Mouse (Mus musculus): Measurements from ENCODE around the gene Ambra1. TPM values are rescaled to one million over a fixed set of nuclear protein-coding genes. Genes with fewer than 3 reads are reported as not detected.

Gene Ambra1
- polyA plus RNA-seq, 1 experiment from 2014 or later, result 18.1 TPM

GRCm38 (mm10) chr2:91832227-91832626, 102.3 kb downstream of the Ambra1 start:
- no peaks in the 10 kb centered on the region for H3K27me3 ChIP-seq (ENCODE audit: control insufficient read depth, insufficient read depth, low read length)
- no peak overlapping the region for H3K27ac ChIP-seq (ENCODE audit: low read length)
- no peak overlapping the region for H3K9ac ChIP-seq (replicated peaks; ENCODE audit: low read depth, low read length)
- no peak overlapping the region for H3K4me2 ChIP-seq (replicated peaks; ENCODE audit: low read depth, low read length)
- 0 out of 2 replicates have a peak, but pooled peaks have one; percentile 61 for ATAC-seq (ENCODE audit: insufficient number of reproducible peaks, insufficient read depth, low FRiP score, low read depth)
- H3K36me3 ChIP-seq (ENCODE audit: control insufficient read depth, insufficient read depth, low read length), result no peaks in the 10 kb centered on the region; the same call in 1 of the 2 replicates
- no peak overlapping the region for H3K4me3 ChIP-seq (ENCODE audit: low read depth, low read length)
- H3K4me1 ChIP-seq (ENCODE audit: control insufficient read depth, insufficient read depth, low read length), result no peaks in the 10 kb centered on the region
- H3K9me3 ChIP-seq (ENCODE audit: control insufficient read depth, low read depth, low read length), result no peaks in the 10 kb centered on the region

GRCm38 (mm10) chr2:91834272-91834671, 104.3 kb downstream of the Ambra1 start:
- H3K27ac ChIP-seq (ENCODE audit: low read length), result no peak overlapping the region
- H3K36me3 ChIP-seq (ENCODE audit: control insufficient read depth, insufficient read depth, low read length), result no peaks in the 10 kb centered on the region
- 47% methylated on average over 1 of the region's 1 CpGs for WGBS

GRCm38 (mm10) chr2:91835031-91835430, 105.1 kb downstream of the Ambra1 start:
- Histone ChIP-seq H3K4me3 (ENCODE audit: low read depth, low read length) (no peak overlapping the region), H3K4me2 (replicated peaks; ENCODE audit: low read depth, low read length) (no peak overlapping the region), H3K9ac (replicated peaks; ENCODE audit: low read depth, low read length) (no peak overlapping the region), H3K9me3 (ENCODE audit: control insufficient read depth, low read depth, low read length) (no peaks in the 10 kb centered on the region), H3K27ac (ENCODE audit: low read length) (no peak overlapping the region), H3K36me3 (ENCODE audit: control insufficient read depth, insufficient read depth, low read length) (no peaks in the 10 kb centered on the region), H3K4me1 (ENCODE audit: control insufficient read depth, insufficient read depth, low read length) (no peaks in the 10 kb centered on the region), H3K27me3 (ENCODE audit: control insufficient read depth, insufficient read depth, low read length) (no peaks in the 10 kb centered on the region)
- no peak for ATAC-seq (ENCODE audit: insufficient number of reproducible peaks, insufficient read depth, low FRiP score, low read depth)
- WGBS, result 70% methylated on average over 1 of the region's 1 CpGs

More at GRCm38 (mm10) chr2:91834272-91834671, 104.3 kb downstream of the Ambra1 start:
- Histone ChIP-seq H3K4me2 (replicated peaks; ENCODE audit: low read depth, low read length) (no peak overlapping the region), H3K9me3 (ENCODE audit: control insufficient read depth, low read depth, low read length) (no peaks in the 10 kb centered on the region), H3K4me3 (ENCODE audit: low read depth, low read length) (no peak overlapping the region), H3K4me1 (ENCODE audit: control insufficient read depth, insufficient read depth, low read length) (no peaks in the 10 kb centered on the region), H3K27me3 (ENCODE audit: control insufficient read depth, insufficient read depth, low read length) (no peaks in the 10 kb centered on the region), H3K9ac (replicated peaks; ENCODE audit: low read depth, low read length) (no peak overlapping the region)
- ATAC-seq (ENCODE audit: insufficient number of reproducible peaks, insufficient read depth, low FRiP score, low read depth), result no peak

GRCm38 (mm10) chr2:91835631-91836030, 105.7 kb downstream of the Ambra1 start:
- Histone ChIP-seq H3K27ac (ENCODE audit: low read length) (no peak overlapping the region), H3K27me3 (ENCODE audit: control insufficient read depth, insufficient read depth, low read length) (no peaks in the 10 kb centered on the region), H3K4me2 (replicated peaks; ENCODE audit: low read depth, low read length) (no peak overlapping the region), H3K4me3 (ENCODE audit: low read depth, low read length) (no peak overlapping the region), H3K36me3 (ENCODE audit: control insufficient read depth, insufficient read depth, low read length) (no peaks in the 10 kb centered on the region), H3K9ac (replicated peaks; ENCODE audit: low read depth, low read length) (no peak overlapping the region), H3K9me3 (ENCODE audit: control insufficient read depth, low read depth, low read length) (no peaks in the 10 kb centered on the region), H3K4me1 (ENCODE audit: control insufficient read depth, insufficient read depth, low read length) (no peaks in the 10 kb centered on the region)
- WGBS, result 89% methylated on average over 3 of the region's 3 CpGs
- ATAC-seq (ENCODE audit: insufficient number of reproducible peaks, insufficient read depth, low FRiP score, low read depth), result no peak

- Histone ChIP-seq H3K9ac (replicated peaks; ENCODE audit: low read depth, low read length) (no peak overlapping the region), H3K36me3 (ENCODE audit: control insufficient read depth, insufficient read depth, low read length) (no peaks in the 10 kb centered on the region), H3K27me3 (ENCODE audit: control insufficient read depth, insufficient read depth, low read length) (no peaks in the 10 kb centered on the region), H3K4me2 (replicated peaks; ENCODE audit: low read depth, low read length) (no peak overlapping the region), H3K4me3 (ENCODE audit: low read depth, low read length) (no peak overlapping the region), H3K4me1 (ENCODE audit: control insufficient read depth, insufficient read depth, low read length) (no peaks in the 10 kb centered on the region), H3K9me3 (ENCODE audit: control insufficient read depth, low read depth, low read length) (no peaks in the 10 kb centered on the region), H3K27ac (ENCODE audit: low read length) (no peak overlapping the region)
- no peak for ATAC-seq (ENCODE audit: insufficient number of reproducible peaks, insufficient read depth, low FRiP score, low read depth)
- 88% methylated on average over 1 of the region's 1 CpGs for WGBS
Observed at GRCm38 (mm10) chr2:91844085-91844484, 114.2 kb downstream of the Ambra1 start.

- Histone ChIP-seq H3K27ac (ENCODE audit: low read length) (no peak overlapping the region), H3K27me3 (ENCODE audit: control insufficient read depth, insufficient read depth, low read length) (no peaks in the 10 kb centered on the region), H3K9ac (replicated peaks; ENCODE audit: low read depth, low read length) (no peak overlapping the region), H3K4me2 (replicated peaks; ENCODE audit: low read depth, low read length) (no peak overlapping the region), H3K4me1 (ENCODE audit: control insufficient read depth, insufficient read depth, low read length) (no peaks in the 10 kb centered on the region), H3K36me3 (ENCODE audit: control insufficient read depth, insufficient read depth, low read length) (no peaks in the 10 kb centered on the region), H3K9me3 (ENCODE audit: control insufficient read depth, low read depth, low read length) (no peaks in the 10 kb centered on the region), H3K4me3 (ENCODE audit: low read depth, low read length) (no peak overlapping the region)
- WGBS, result 69% methylated on average over 2 of the region's 2 CpGs
- ATAC-seq (ENCODE audit: insufficient number of reproducible peaks, insufficient read depth, low FRiP score, low read depth), result no peak
Observed at GRCm38 (mm10) chr2:91852446-91853191, 122.7 kb downstream of the Ambra1 start.

- Histone ChIP-seq H3K27me3 (ENCODE audit: control insufficient read depth, insufficient read depth, low read length) (no peaks in the 10 kb centered on the region), H3K4me1 (ENCODE audit: control insufficient read depth, insufficient read depth, low read length) (no peaks in the 10 kb centered on the region), H3K9ac (replicated peaks; ENCODE audit: low read depth, low read length) (no peak overlapping the region), H3K4me3 (ENCODE audit: low read depth, low read length) (no peak overlapping the region), H3K27ac (ENCODE audit: low read length) (no peak overlapping the region), H3K36me3 (ENCODE audit: control insufficient read depth, insufficient read depth, low read length) (no peaks in the 10 kb centered on the region; the same call in 1 of the 2 replicates), H3K4me2 (replicated peaks; ENCODE audit: low read depth, low read length) (no peak overlapping the region), H3K9me3 (ENCODE audit: control insufficient read depth, low read depth, low read length) (no peaks in the 10 kb centered on the region)
- ATAC-seq (ENCODE audit: insufficient number of reproducible peaks, insufficient read depth, low FRiP score, low read depth), result no peak
- 89% methylated on average over 6 of the region's 6 CpGs for WGBS
Observed at GRCm38 (mm10) chr2:91854575-91854974, 124.6 kb downstream of the Ambra1 start.

GRCm38 (mm10) chr2:91856958-91857357, 127.0 kb downstream of the Ambra1 start:
- Histone ChIP-seq H3K27me3 (ENCODE audit: control insufficient read depth, insufficient read depth, low read length) (no peaks in the 10 kb centered on the region), H3K9me3 (ENCODE audit: control insufficient read depth, low read depth, low read length) (no peaks in the 10 kb centered on the region), H3K36me3 (ENCODE audit: control insufficient read depth, insufficient read depth, low read length) (no peaks in the 10 kb centered on the region; the same call in 1 of the 2 replicates), H3K27ac (ENCODE audit: low read length) (no peak overlapping the region), H3K9ac (replicated peaks; ENCODE audit: low read depth, low read length) (no peak overlapping the region), H3K4me3 (ENCODE audit: low read depth, low read length) (no peak overlapping the region), H3K4me1 (ENCODE audit: control insufficient read depth, insufficient read depth, low read length) (no peaks in the 10 kb centered on the region), H3K4me2 (replicated peaks; ENCODE audit: low read depth, low read length) (no peak overlapping the region)
- ATAC-seq (ENCODE audit: insufficient number of reproducible peaks, insufficient read depth, low FRiP score, low read depth), result no peak
- WGBS, result 90% methylated on average over 3 of the region's 3 CpGs

- H3K9me3 ChIP-seq (ENCODE audit: control insufficient read depth, low read depth, low read length), result no peaks in the 10 kb centered on the region
- H3K27me3 ChIP-seq (ENCODE audit: control insufficient read depth, insufficient read depth, low read length), result no peaks in the 10 kb centered on the region
- WGBS, result 64% methylated on average over 4 of the region's 4 CpGs
- no peak overlapping the region for H3K4me3 ChIP-seq (ENCODE audit: low read depth, low read length)
- no peak overlapping the region for H3K9ac ChIP-seq (replicated peaks; ENCODE audit: low read depth, low read length)
- H3K4me1 ChIP-seq (ENCODE audit: control insufficient read depth, insufficient read depth, low read length), result no peaks in the 10 kb centered on the region
- ATAC-seq (ENCODE audit: insufficient number of reproducible peaks, insufficient read depth, low FRiP score, low read depth), result no peak
- H3K4me2 ChIP-seq (replicated peaks; ENCODE audit: low read depth, low read length), result no peak overlapping the region
- no peaks in the 10 kb centered on the region; the same call in 1 of the 2 replicates for H3K36me3 ChIP-seq (ENCODE audit: control insufficient read depth, insufficient read depth, low read length)
- no peak overlapping the region for H3K27ac ChIP-seq (ENCODE audit: low read length)
Observed at GRCm38 (mm10) chr2:91859423-91859822, 129.5 kb downstream of the Ambra1 start.
